Mouse (Mus musculus) regulatory T cell (primary cell): ENCODE results near the gene Cspg5.

Experiments
- in situ Hi-C: fragments of 300-600 bp; cut with MboI, MseI; formaldehyde crosslinking; loops from one replicate; pipeline ENCODE4 v1.15.1; 2025; ENCODE audit warnings: high pct_unique_total_duplicates

Gene Cspg5

GRCm38 (mm10) chr9:110243221-110243833 is at the start of gene Cspg5:
TSS of gene Cspg5 (plus strand) at chr9:110243783.
- in situ Hi-C loops = no loop called here

- in situ Hi-C loops = loop anchor here (25.0 kb wide), 1 partner anchor 362 kb away; no protein-coding TSS in a partner anchor
Observed at GRCm38 (mm10) chr9:110199870-110200269, 43.7 kb upstream of the Cspg5 start.

- in situ Hi-C loops = no loop called here
Observed at GRCm38 (mm10) chr9:110205526-110206404, 37.8 kb upstream of the Cspg5 start.

GRCm38 (mm10) chr9:110206437-110206836 is 37.1 kb upstream of the Cspg5 start:
- in situ Hi-C loops = no loop called here

GRCm38 (mm10) chr9:110208265-110208664 is 35.3 kb upstream of the Cspg5 start:
- in situ Hi-C loops = no loop called here

GRCm38 (mm10) chr9:110208967-110209366 is 34.6 kb upstream of the Cspg5 start:
- in situ Hi-C loops = no loop called here

GRCm38 (mm10) chr9:110224273-110224672 is 19.3 kb upstream of the Cspg5 start:
- in situ Hi-C loops = no loop called here

- in situ Hi-C loops = no loop called here
Observed at GRCm38 (mm10) chr9:110226191-110226590, 17.4 kb upstream of the Cspg5 start.

- in situ Hi-C loops = no loop called here
Observed at GRCm38 (mm10) chr9:110228671-110229070, 14.9 kb upstream of the Cspg5 start.

GRCm38 (mm10) chr9:110229112-110229511 is 14.5 kb upstream of the Cspg5 start:
- in situ Hi-C loops = no loop called here

GRCm38 (mm10) chr9:110229566-110230248 is 13.9 kb upstream of the Cspg5 start:
- in situ Hi-C loops = no loop called here

GRCm38 (mm10) chr9:110230395-110231071 is 13.1 kb upstream of the Cspg5 start:
- in situ Hi-C loops = no loop called here

- in situ Hi-C loops = no loop called here
Observed at GRCm38 (mm10) chr9:110234962-110235361, 8.6 kb upstream of the Cspg5 start.

GRCm38 (mm10) chr9:110244567-110244888 is 945 bp downstream of the Cspg5 start:
- in situ Hi-C loops = no loop called here

GRCm38 (mm10) chr9:110244889-110245589 is 1.5 kb downstream of the Cspg5 start:
- in situ Hi-C loops = loop anchor here (5.0 kb wide), 1 partner anchor 1408 kb away; no protein-coding TSS in a partner anchor

- in situ Hi-C loops = loop anchor here (5.0 kb wide), 1 partner anchor 1408 kb away; no protein-coding TSS in a partner anchor
Observed at GRCm38 (mm10) chr9:110245590-110246320, 2.2 kb downstream of the Cspg5 start.

GRCm38 (mm10) chr9:110246321-110246640 is 2.7 kb downstream of the Cspg5 start:
- in situ Hi-C loops = loop anchor here (5.0 kb wide), 1 partner anchor 1409 kb away; no protein-coding TSS in a partner anchor

GRCm38 (mm10) chr9:110247049-110247448 is 3.5 kb downstream of the Cspg5 start:
- in situ Hi-C loops = loop anchor here (5.0 kb wide), 1 partner anchor 1410 kb away; no protein-coding TSS in a partner anchor

GRCm38 (mm10) chr9:110248861-110249260 is 5.3 kb downstream of the Cspg5 start:
- in situ Hi-C loops = loop anchor here (5.0 kb wide), 1 partner anchor 1412 kb away; no protein-coding TSS in a partner anchor
